Mouse (Mus musculus) G1E-ER4 (cell line): ENCODE data around the gene Ntf5. TPM values are rescaled to one million over a fixed set of nuclear protein-coding genes. Genes with fewer than 3 reads are reported as not detected.

Experiments
- GATA1 ChIP-seq: IDR thresholded peaks from one replicate; pipeline ENCODE4 v1.8.0; 2012; ENCODE audit warnings: low read length, inconsistent platforms
- polyA plus RNA-seq: library from polyadenylated mRNA; stranded (reverse); fragments of >175 nt; gene quantifications from 2 replicates; pipeline ENCODE4 v1.2.3, GENCODE M21; 2012

Ntf5 gene
- polyA plus RNA-seq, 1 experiment: 0.04 TPM

- TF ChIP-seq GATA1: no peak
Measured at GRCm38 (mm10) chr7:45461326-45461725, 47.8 kb downstream of the Ntf5 start.

DNA sequence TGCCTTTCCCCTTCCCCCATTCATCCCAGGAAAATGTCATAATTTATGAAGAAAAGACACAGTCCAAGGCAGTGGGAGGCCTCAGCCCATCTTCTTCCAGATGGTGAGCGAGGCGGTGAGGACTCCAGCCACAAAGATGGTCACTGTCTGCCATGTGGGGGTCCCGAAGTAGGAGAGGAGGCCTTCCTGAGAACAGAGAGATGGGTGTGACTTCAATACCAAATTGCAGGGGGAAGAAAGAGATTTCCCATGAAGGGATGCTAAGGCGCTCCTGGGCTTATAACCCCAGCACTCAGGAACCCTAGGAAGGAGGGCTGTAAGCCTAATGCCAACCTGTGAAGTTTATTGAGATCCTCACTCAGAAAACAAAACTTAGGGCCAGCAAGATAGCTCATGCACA lies 48.3 kb downstream of the Ntf5 start:
- TF ChIP-seq GATA1: no peak

DNA sequence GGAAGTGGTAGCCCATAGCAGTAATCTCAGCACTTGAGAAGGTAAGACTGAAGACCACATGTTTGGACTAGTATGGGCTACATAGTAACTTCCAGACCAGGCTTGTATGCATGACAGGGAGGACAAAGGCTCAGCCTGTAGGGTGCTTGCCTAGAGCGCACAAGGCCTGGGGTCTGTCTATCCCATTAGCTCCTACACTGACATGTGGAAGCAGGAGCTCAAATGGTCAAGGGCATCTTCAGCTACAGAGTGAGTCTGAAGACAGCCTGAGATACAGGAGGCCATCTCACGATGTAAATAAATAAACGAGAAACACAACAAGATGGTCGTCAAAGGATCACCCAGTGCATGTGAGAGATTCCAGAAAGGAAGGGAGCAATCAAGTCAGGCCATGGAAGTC lies 48.8 kb downstream of the Ntf5 start:
- TF ChIP-seq GATA1: no peak

DNA sequence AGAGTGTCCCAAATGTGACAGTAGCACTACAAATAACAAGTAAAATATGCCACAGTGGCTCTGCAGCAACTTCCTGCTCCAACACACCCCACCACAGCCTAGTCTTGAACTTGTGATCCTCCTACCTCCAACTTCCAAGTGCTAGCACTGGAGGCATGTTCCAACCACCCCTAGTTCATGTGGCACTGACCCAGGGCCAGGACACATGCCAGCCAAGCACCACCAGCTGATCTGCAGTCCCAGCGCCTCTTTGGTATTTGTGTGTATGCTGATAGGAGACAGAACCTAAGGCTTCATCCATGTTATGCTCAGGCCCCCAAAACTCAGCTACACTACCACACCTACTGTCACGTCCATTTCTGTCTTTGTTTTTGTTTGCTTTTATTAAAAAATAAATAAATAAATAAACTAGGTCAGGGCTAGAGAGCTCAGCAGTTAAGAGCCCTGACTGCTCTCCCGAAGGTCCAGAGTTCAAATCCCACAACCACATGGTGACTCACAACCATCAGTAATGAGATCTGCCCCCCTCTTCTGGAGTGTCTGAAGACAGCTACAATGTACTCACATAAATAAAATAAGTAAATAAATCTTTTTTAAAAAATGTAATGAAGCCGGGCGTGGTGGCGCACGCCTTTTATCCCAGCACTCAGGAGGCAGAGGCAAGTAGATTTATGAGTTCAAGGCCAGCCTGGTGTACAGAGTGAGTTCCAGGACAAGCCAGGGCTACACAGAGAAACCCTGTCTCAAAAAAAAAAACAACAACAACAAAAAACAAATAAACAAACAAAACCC lies 50.7 kb downstream of the Ntf5 start:
- TF ChIP-seq GATA1: no peak

DNA sequence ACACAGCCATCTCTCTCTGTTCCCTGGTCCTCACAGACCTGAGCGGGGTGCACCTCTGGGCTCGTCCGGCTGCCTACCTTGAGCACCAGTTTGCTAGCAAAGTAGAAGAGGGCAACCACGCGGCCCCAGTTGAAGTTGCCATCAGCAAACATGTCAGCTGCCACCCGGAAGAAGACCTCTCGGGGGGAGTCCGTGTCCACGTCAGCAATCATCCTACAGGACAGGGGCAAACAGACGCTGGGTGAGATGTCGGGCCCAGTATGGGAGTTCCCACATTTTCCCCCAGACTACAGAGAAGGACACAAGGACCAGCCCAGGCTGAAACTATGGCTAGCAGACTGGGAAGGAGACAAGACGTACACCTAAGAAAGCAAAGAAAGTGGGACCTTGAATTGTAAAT lies 51.6 kb downstream of the Ntf5 start:
- no peak for TF ChIP-seq GATA1

DNA sequence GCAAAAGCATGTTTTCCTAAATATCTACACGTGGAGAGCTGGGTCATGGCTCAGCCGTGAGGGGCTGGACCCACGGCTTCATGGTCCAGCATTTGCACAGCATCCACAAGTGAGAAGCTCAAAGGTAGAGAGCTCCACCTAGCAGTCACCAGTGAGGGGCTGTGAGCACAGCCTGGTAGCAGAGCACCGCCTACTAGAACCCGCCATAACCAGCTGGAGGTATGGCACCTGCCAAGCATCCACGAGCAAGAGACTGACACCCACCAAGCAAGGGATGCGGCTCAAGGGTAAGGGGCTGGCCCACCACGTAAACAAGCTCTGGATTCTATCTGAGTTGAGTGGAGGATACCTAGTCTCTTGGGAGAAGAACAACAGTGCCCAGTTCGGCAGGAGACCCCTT lies 52.1 kb downstream of the Ntf5 start:
- no peak for TF ChIP-seq GATA1

- no peak for TF ChIP-seq GATA1
Measured at GRCm38 (mm10) chr7:45466283-45467089, 53.0 kb downstream of the Ntf5 start, which contains the start of gene Bax. Gene Bax, minus strand, starts transcription at chr7:45466898.

Other genes with a start within 250 kb of the Ntf5 start
- 0.06 and 0.09 TPM in 2 replicates for gene Slc17a7, start 249.7 kb upstream of the Ntf5 start, polyA plus RNA-seq
- not detected in 2 replicates for gene Gfy, start 234.1 kb upstream of the Ntf5 start, polyA plus RNA-seq
- not detected in 2 replicates for gene Pth2, start 232.7 kb upstream of the Ntf5 start, polyA plus RNA-seq
- not detected in 2 replicates for gene Ccdc155, start 208.8 kb upstream of the Ntf5 start, polyA plus RNA-seq
- gene Dkkl1, start 201.5 kb upstream of the Ntf5 start, polyA plus RNA-seq: 0.13 TPM in 1 of 2 replicates, not detected in the other
- not detected in 2 replicates for gene Tead2, start 197.9 kb upstream of the Ntf5 start, polyA plus RNA-seq
- gene Cd37, start 174.6 kb upstream of the Ntf5 start, polyA plus RNA-seq: 96.2 and 133 TPM in 2 replicates
- not detected in 2 replicates for gene Slc6a16, start 172.6 kb upstream of the Ntf5 start, polyA plus RNA-seq
- gene Slc6a21, start 136.2 kb upstream of the Ntf5 start, polyA plus RNA-seq: not detected in 2 replicates
- gene Trpm4, start 79.9 kb upstream of the Ntf5 start, polyA plus RNA-seq: 0.13 and 0.19 TPM in 2 replicates
- gene Hrc, start 78.4 kb upstream of the Ntf5 start, polyA plus RNA-seq: not detected in 2 replicates
- 5.9 and 6.4 TPM in 2 replicates for gene Ppfia3, start 46.7 kb upstream of the Ntf5 start, polyA plus RNA-seq
- 3.0 and 3.6 TPM in 2 replicates for gene Lin7b, start 43.1 kb upstream of the Ntf5 start, polyA plus RNA-seq
- 1,207 and 1,386 TPM in 2 replicates for gene Snrnp70, start 18.0 kb upstream of the Ntf5 start, polyA plus RNA-seq
- not detected in 2 replicates for gene Kcna7, start 8.0 kb upstream of the Ntf5 start, polyA plus RNA-seq
- gene Lhb, start 7.1 kb downstream of the Ntf5 start, polyA plus RNA-seq: not detected in 2 replicates
- 28.8 TPM in 2 replicates for gene Gys1, start 21.1 kb downstream of the Ntf5 start, polyA plus RNA-seq
- 887 and 1,231 TPM in 2 replicates for gene Ruvbl2, start 24.4 kb downstream of the Ntf5 start, polyA plus RNA-seq
- gene Ftl1, start 46.2 kb downstream of the Ntf5 start, polyA plus RNA-seq: 11,844 and 12,759 TPM in 2 replicates
- gene Bax, start 53.2 kb downstream of the Ntf5 start, polyA plus RNA-seq: 407 and 498 TPM in 2 replicates
- 1.7 and 2.0 TPM in 2 replicates for gene Tulp2, start 68.2 kb downstream of the Ntf5 start, polyA plus RNA-seq
- gene Gm45808, start 73.1 kb downstream of the Ntf5 start, polyA plus RNA-seq: not detected in 2 replicates
- 0.29 and 0.49 TPM in 2 replicates for gene Dhdh, start 75.1 kb downstream of the Ntf5 start, polyA plus RNA-seq
- gene Nucb1, start 96.7 kb downstream of the Ntf5 start, polyA plus RNA-seq: 1,038 and 1,233 TPM in 2 replicates
- gene Ppp1r15a, start 112.6 kb downstream of the Ntf5 start, polyA plus RNA-seq: 87.1 and 135 TPM in 2 replicates
- gene Plekha4, start 112.6 kb downstream of the Ntf5 start, polyA plus RNA-seq: 1.2 and 1.8 TPM in 2 replicates
- gene Hsd17b14, start 141.2 kb downstream of the Ntf5 start, polyA plus RNA-seq: 10.6 and 11.5 TPM in 2 replicates
- 83.5 and 192 TPM in 2 replicates for gene Bcat2, start 156.5 kb downstream of the Ntf5 start, polyA plus RNA-seq
- not detected in 2 replicates for gene Fgf21, start 201.8 kb downstream of the Ntf5 start, polyA plus RNA-seq
- not detected in 2 replicates for gene Fut1, start 203.6 kb downstream of the Ntf5 start, polyA plus RNA-seq
- gene Izumo1, start 208.1 kb downstream of the Ntf5 start, polyA plus RNA-seq: 0.11 and 0.14 TPM in 2 replicates
- gene Rasip1, start 213.8 kb downstream of the Ntf5 start, polyA plus RNA-seq: 1.2 and 1.6 TPM in 2 replicates
- not detected in 2 replicates for gene Mamstr, start 226.3 kb downstream of the Ntf5 start, polyA plus RNA-seq